Mouse (Mus musculus): ENCODE data around the gene Nwd1. TPM values are rescaled to one million over a fixed set of nuclear protein-coding genes. Genes with fewer than 3 reads are reported as not detected.

The Nwd1 gene
- not detected in 2 replicates for total RNA-seq (2014; rRNA removed)
- polyA plus RNA-seq (2012; rRNA removed): not detected in 2 replicates

- Histone ChIP-seq H3K27me3 (ENCODE audit: control insufficient read depth, insufficient read depth, low read length) (no peaks in the 10 kb centered on the region), H3K36me3 (ENCODE audit: control insufficient read depth, insufficient read depth, low read length) (no peaks in the 10 kb centered on the region), H3K79me2 (ENCODE audit: control insufficient read depth, insufficient read depth, low read length) (no peaks in the 10 kb centered on the region), H3K4me1 (ENCODE audit: control insufficient read depth, insufficient read depth, low read length) (no peaks in the 10 kb centered on the region), H3K9ac (ENCODE audit: low read depth, low read length) (no peak within 1 kb of the TSS), H3K27ac (replicated peaks; ENCODE audit: insufficient read depth, low read depth, low read length) (no peak within 1 kb of the TSS), H3K4me3 (ENCODE audit: insufficient read depth, low read depth, low read length) (no peak within 1 kb of the TSS)
- TF ChIP-seq CTCF (IDR thresholded peaks at IDR 0.05; ENCODE audit: low read depth, low read length): no peak
- no peak for TF ChIP-seq POLR2A (IDR thresholded peaks at IDR 0.05; ENCODE audit: extremely low read depth, insufficient read depth, low read length)
- 31% methylated on average over 11 of the region's 11 CpGs for WGBS
- peak; percentile 23 for DNase-seq (ENCODE audit: extremely low read depth, low read depth, low spot score)
These were observed at the start of gene Nwd1 for GRCm38 (mm10) chr8:72646060-72646767. Gene Nwd1, plus strand, starts transcription at chr8:72646711.

DNA sequence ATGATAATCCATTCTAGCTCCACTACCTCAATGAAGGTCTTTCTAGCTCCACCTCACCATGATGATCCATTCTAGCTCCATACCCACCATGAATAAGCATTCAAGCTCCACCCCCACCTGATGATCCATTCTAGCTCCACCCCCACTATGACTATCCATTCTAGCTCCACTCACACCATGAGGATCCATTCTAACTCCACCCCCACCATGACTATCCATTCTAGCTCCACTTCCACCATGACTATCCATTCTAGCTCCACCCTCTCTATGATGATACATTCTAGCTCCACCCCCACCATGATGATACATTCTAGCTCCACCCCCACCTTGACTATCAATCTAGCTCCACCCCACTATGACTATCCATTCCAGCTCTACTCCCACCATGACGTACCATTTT, 3.6 kb upstream of the Nwd1 start:
- Histone ChIP-seq H3K27ac (replicated peaks; ENCODE audit: insufficient read depth, low read depth, low read length) (no peak overlapping the region), H3K4me1 (ENCODE audit: control insufficient read depth, insufficient read depth, low read length) (no peaks in the 10 kb centered on the region), H3K36me3 (ENCODE audit: control insufficient read depth, insufficient read depth, low read length) (no peaks in the 10 kb centered on the region), H3K27me3 (ENCODE audit: control insufficient read depth, insufficient read depth, low read length) (no peaks in the 10 kb centered on the region), H3K9ac (ENCODE audit: low read depth, low read length) (no peak overlapping the region), H3K79me2 (ENCODE audit: control insufficient read depth, insufficient read depth, low read length) (no peaks in the 10 kb centered on the region), H3K4me3 (ENCODE audit: insufficient read depth, low read depth, low read length) (no peak overlapping the region)
- WGBS: 85% methylated on average over 1 of the region's 1 CpGs
- no peak for DNase-seq (ENCODE audit: extremely low read depth, low read depth, low spot score)
- TF ChIP-seq CTCF (IDR thresholded peaks at IDR 0.05; ENCODE audit: low read depth, low read length): no peak
- TF ChIP-seq POLR2A (IDR thresholded peaks at IDR 0.05; ENCODE audit: extremely low read depth, insufficient read depth, low read length): no peak

DNA sequence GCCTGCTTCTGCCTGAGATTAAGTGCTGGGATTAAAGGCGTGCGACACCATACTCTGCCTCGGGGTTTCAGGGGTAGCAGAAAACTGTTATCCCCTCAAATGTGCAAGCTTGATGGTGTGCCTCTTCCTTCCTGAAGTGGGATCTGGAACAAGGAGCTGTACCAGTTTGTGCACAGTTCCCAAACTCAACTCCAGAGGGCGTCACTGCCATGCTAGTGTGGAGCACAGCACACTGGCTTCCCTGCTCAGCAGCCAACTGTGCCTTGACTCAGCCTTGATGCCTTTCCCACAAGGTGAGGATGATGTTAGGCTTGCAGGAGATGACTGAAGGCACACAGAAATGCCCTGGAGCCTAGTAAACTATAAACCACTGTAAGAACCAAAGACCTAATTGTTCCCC, 1.9 kb upstream of the Nwd1 start:
- H3K79me2 ChIP-seq (ENCODE audit: control insufficient read depth, insufficient read depth, low read length): no peaks in the 10 kb centered on the region
- no peak overlapping the region for H3K4me3 ChIP-seq (ENCODE audit: insufficient read depth, low read depth, low read length)
- H3K27me3 ChIP-seq (ENCODE audit: control insufficient read depth, insufficient read depth, low read length): no peaks in the 10 kb centered on the region
- H3K9ac ChIP-seq (ENCODE audit: low read depth, low read length): no peak overlapping the region
- no peaks in the 10 kb centered on the region for H3K4me1 ChIP-seq (ENCODE audit: control insufficient read depth, insufficient read depth, low read length)
- TF ChIP-seq CTCF (IDR thresholded peaks at IDR 0.05; ENCODE audit: low read depth, low read length): peak; percentile 44
- TF ChIP-seq POLR2A (IDR thresholded peaks at IDR 0.05; ENCODE audit: extremely low read depth, insufficient read depth, low read length): no peak
- WGBS: 72% methylated on average over 4 of the region's 4 CpGs
- peak; percentile 5 for DNase-seq (ENCODE audit: extremely low read depth, low read depth, low spot score)
- no peaks in the 10 kb centered on the region for H3K36me3 ChIP-seq (ENCODE audit: control insufficient read depth, insufficient read depth, low read length)
- H3K27ac ChIP-seq (replicated peaks; ENCODE audit: insufficient read depth, low read depth, low read length): no peak overlapping the region

DNA sequence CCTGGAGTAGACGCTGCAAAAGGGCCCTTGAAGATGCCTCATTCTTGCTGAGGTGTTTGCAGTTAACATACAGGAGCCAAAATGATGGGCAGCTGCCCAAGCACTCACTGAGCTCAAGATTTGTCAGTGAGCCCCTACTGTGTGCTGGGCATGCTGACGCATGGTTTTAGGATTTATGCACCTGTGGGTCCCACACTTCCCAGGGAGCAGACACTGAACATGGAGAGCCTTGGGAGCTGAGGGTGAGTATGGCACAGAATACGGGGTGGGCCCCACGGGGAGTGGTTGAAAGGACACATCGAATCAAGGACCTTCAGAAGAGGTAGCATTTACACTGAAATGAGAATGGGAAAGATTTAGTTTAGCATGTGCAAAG, 245 bp downstream of the Nwd1 start:
- WGBS: 84% methylated on average over 5 of the region's 5 CpGs

GRCm38 (mm10) chr8:72650697-72651096, 4.2 kb downstream of the Nwd1 start:
- H3K9ac ChIP-seq (ENCODE audit: low read depth, low read length): no peak overlapping the region
- TF ChIP-seq POLR2A (IDR thresholded peaks at IDR 0.05; ENCODE audit: extremely low read depth, insufficient read depth, low read length) (no peak), CTCF (IDR thresholded peaks at IDR 0.05; ENCODE audit: low read depth, low read length) (no peak)
- H3K27me3 ChIP-seq (ENCODE audit: control insufficient read depth, insufficient read depth, low read length): no peaks in the 10 kb centered on the region
- no peak overlapping the region for H3K4me3 ChIP-seq (ENCODE audit: insufficient read depth, low read depth, low read length)
- H3K4me1 ChIP-seq (ENCODE audit: control insufficient read depth, insufficient read depth, low read length): no peaks in the 10 kb centered on the region
- H3K36me3 ChIP-seq (ENCODE audit: control insufficient read depth, insufficient read depth, low read length): no peaks in the 10 kb centered on the region
- 91% methylated on average over 2 of the region's 2 CpGs for WGBS
- no peak overlapping the region for H3K27ac ChIP-seq (replicated peaks; ENCODE audit: insufficient read depth, low read depth, low read length)
- no peak for DNase-seq (ENCODE audit: extremely low read depth, low read depth, low spot score)
- H3K79me2 ChIP-seq (ENCODE audit: control insufficient read depth, insufficient read depth, low read length): no peaks in the 10 kb centered on the region

More for the DNA sequence above, 245 bp downstream of the Nwd1 start:
- H3K27ac ChIP-seq (replicated peaks; ENCODE audit: insufficient read depth, low read depth, low read length): no peak overlapping the region
- TF ChIP-seq CTCF (IDR thresholded peaks at IDR 0.05; ENCODE audit: low read depth, low read length) (no peak), POLR2A (IDR thresholded peaks at IDR 0.05; ENCODE audit: extremely low read depth, insufficient read depth, low read length) (no peak)
- H3K27me3 ChIP-seq (ENCODE audit: control insufficient read depth, insufficient read depth, low read length): no peaks in the 10 kb centered on the region
- no peaks in the 10 kb centered on the region for H3K79me2 ChIP-seq (ENCODE audit: control insufficient read depth, insufficient read depth, low read length)
- no peaks in the 10 kb centered on the region for H3K36me3 ChIP-seq (ENCODE audit: control insufficient read depth, insufficient read depth, low read length)
- no peaks in the 10 kb centered on the region for H3K4me1 ChIP-seq (ENCODE audit: control insufficient read depth, insufficient read depth, low read length)
- no peak overlapping the region for H3K4me3 ChIP-seq (ENCODE audit: insufficient read depth, low read depth, low read length)
- DNase-seq (ENCODE audit: extremely low read depth, low read depth, low spot score): no peak
- no peak overlapping the region for H3K9ac ChIP-seq (ENCODE audit: low read depth, low read length)
